9 mouse cellular contexts compared by ENCODE assay signal in genomic region chr15:77018740-77019340, GRCm38 (mm10). TPM values are rescaled to one million over a fixed set of nuclear protein-coding genes. Genes with fewer than 3 reads are reported as not detected.
DNase-seq lines count a peak whose midpoint lies in the region; ATAC-seq and TF ChIP-seq lines count a peak whose summit lies in the region.
"Had no signal": no experiment of that assay in that cellular context is flagged by ENCODE, and none has a peak within 500 bp of the region (broad histone marks: within the 10 kb centered on the region; RNA-seq: fewer than 3 reads in every experiment).

No protein-coding gene starts in this region.

- H3K27ac ChIP-seq in midbrain, embryonic 14.5 days (replicated peaks; ENCODE audit: low read depth, low read length): no peak overlapping the region
- H3K27ac ChIP-seq in midbrain, embryonic 10.5 days (replicated peaks): no peak overlapping the region
- H3K27ac ChIP-seq in lung, postnatal 0 days (ENCODE audit: low read length): no peak overlapping the region
- no peak overlapping the region for H3K27ac ChIP-seq in midbrain, embryonic 13.5 days
- H3K27ac ChIP-seq: midbrain, embryonic 12.5 days had no signal

- DNase-seq in gastrocnemius, postnatal 10 days: peak; percentile 49
- no peak for DNase-seq in gastrocnemius, postnatal 36 days
- peak; percentile 37 for DNase-seq in midbrain, embryonic 14.5 days
- no peak for DNase-seq in midbrain, embryonic 10.5 days (ENCODE audit: low spot score)
- peak; percentile 56 for DNase-seq in adipocyte (ENCODE audit: low spot score)
- peak; percentile 56 for DNase-seq in lung, postnatal 0 days (ENCODE audit: low spot score)
- DNase-seq in cerebellum, postnatal 36 days: no peak

- TF ChIP-seq EP300 in lung, postnatal 0 days (IDR thresholded peaks at IDR 0.05): no peak

- no peak overlapping the region for H3K4me2 ChIP-seq in midbrain, embryonic 14.5 days (ENCODE audit: low read length)
- H3K4me2 ChIP-seq in lung, postnatal 0 days (replicated peaks; ENCODE audit: low read depth, low read length): no peak overlapping the region
- no peak overlapping the region for H3K4me2 ChIP-seq in midbrain, embryonic 13.5 days (replicated peaks)
- H3K4me2 ChIP-seq: midbrain, embryonic 12.5 days had no signal

- no peak overlapping the region for H3K4me3 ChIP-seq in midbrain, embryonic 14.5 days (replicated peaks; ENCODE audit: low read depth, low read length)
- no peak overlapping the region for H3K4me3 ChIP-seq in midbrain, embryonic 10.5 days
- no peak overlapping the region for H3K4me3 ChIP-seq in lung, postnatal 0 days (ENCODE audit: low read depth, low read length)
- no peak overlapping the region for H3K4me3 ChIP-seq in midbrain, embryonic 13.5 days (replicated peaks)
- H3K4me3 ChIP-seq: midbrain, embryonic 12.5 days had no signal

- H3K4me1 ChIP-seq in midbrain, embryonic 14.5 days (ENCODE audit: control insufficient read depth, insufficient read depth, low read length): no peaks in the 10 kb centered on the region; the same call in 1 of the 2 replicates
- peaks cover 12% of the 10 kb centered on the region for H3K4me1 ChIP-seq in midbrain, embryonic 10.5 days
- peaks cover 10% of the 10 kb centered on the region for H3K4me1 ChIP-seq in lung, postnatal 0 days (ENCODE audit: insufficient read depth, low read depth, low read length)
- H3K4me1 ChIP-seq in midbrain, embryonic 13.5 days (replicated peaks): peaks cover 9% of the 10 kb centered on the region

- intact Hi-C loops in gastrocnemius, postnatal 36 days (cut with DNase I): no loop called here

- no peak for ATAC-seq in midbrain, embryonic 14.5 days (ENCODE audit: low FRiP score, low TSS enrichment)
- no peak for ATAC-seq in lung, postnatal 0 days
- ATAC-seq in midbrain, embryonic 13.5 days: no peak

- peak; percentile 65 for TF ChIP-seq CTCF in lung, postnatal 0 days (IDR thresholded peaks at IDR 0.05)

- WGBS in midbrain, embryonic 14.5 days: 55% methylated on average over 6 of the region's 6 CpGs
- 73% methylated on average over 6 of the region's 6 CpGs for WGBS in midbrain, embryonic 10.5 days
- WGBS in lung, postnatal 0 days: 50% methylated on average over 6 of the region's 6 CpGs
- WGBS in midbrain, embryonic 13.5 days: 61% methylated on average over 6 of the region's 6 CpGs

- no peaks in the 10 kb centered on the region for H3K36me3 ChIP-seq in midbrain, embryonic 14.5 days (ENCODE audit: control insufficient read depth, insufficient read depth, low read length)
- no peaks in the 10 kb centered on the region for H3K36me3 ChIP-seq in midbrain, embryonic 10.5 days
- H3K36me3 ChIP-seq in lung, postnatal 0 days (ENCODE audit: insufficient read depth, low read length): no peaks in the 10 kb centered on the region
- H3K36me3 ChIP-seq in midbrain, embryonic 13.5 days: no peaks in the 10 kb centered on the region
- H3K36me3 ChIP-seq: midbrain, embryonic 12.5 days had no signal

- H3K9ac ChIP-seq in midbrain, embryonic 14.5 days (replicated peaks; ENCODE audit: low read length): no peak overlapping the region
- no peak overlapping the region for H3K9ac ChIP-seq in lung, postnatal 0 days (replicated peaks; ENCODE audit: low read depth)
- H3K9ac ChIP-seq in midbrain, embryonic 13.5 days (replicated peaks): no peak overlapping the region
- H3K9ac ChIP-seq: midbrain, embryonic 12.5 days had no signal

- no peaks in the 10 kb centered on the region for H3K27me3 ChIP-seq in midbrain, embryonic 14.5 days (ENCODE audit: control insufficient read depth, insufficient read depth, low read length)
- H3K27me3 ChIP-seq in midbrain, embryonic 10.5 days (ENCODE audit: low read depth, poor library complexity, severe bottlenecking): no peaks in the 10 kb centered on the region
- no peaks in the 10 kb centered on the region for H3K27me3 ChIP-seq in lung, postnatal 0 days (replicated peaks; ENCODE audit: insufficient read depth, low read length)
- no peaks in the 10 kb centered on the region for H3K27me3 ChIP-seq in midbrain, embryonic 13.5 days

- H3K9me3 ChIP-seq in midbrain, embryonic 14.5 days (ENCODE audit: control insufficient read depth, low read length): no peaks in the 10 kb centered on the region
- no peaks in the 10 kb centered on the region for H3K9me3 ChIP-seq in midbrain, embryonic 10.5 days (replicated peaks)
- H3K9me3 ChIP-seq in lung, postnatal 0 days (ENCODE audit: low read length): no peaks in the 10 kb centered on the region
- no peaks in the 10 kb centered on the region for H3K9me3 ChIP-seq in midbrain, embryonic 13.5 days
- H3K9me3 ChIP-seq: midbrain, embryonic 12.5 days had no signal

RNA-seq across cellular contexts. Expression of gene Apol6, which starts 25.7 kb away (rescaled TPM):
- 10 to 100 TPM; 15.0 to 18.9 TPM for total RNA-seq in gastrocnemius, postnatal 10 days (2021)
- 10 to 100 TPM; 34.5 to 38.8 TPM for total RNA-seq in gastrocnemius, postnatal 36 days (2021)
- polyA plus RNA-seq in midbrain, embryonic 14.5 days (2014; fragmentation: Nextera tagmentation; extraction: Ambion mirVana): 0.15 TPM in 1 of 2 replicates, not detected in the other
- not detected in 2 replicates for polyA plus RNA-seq in midbrain, embryonic 10.5 days (2016; fragmentation: Nextera tagmentation; extraction: Ambion mirVana)
- 0.10 TPM in 1 of 2 replicates, not detected in the other for polyA plus RNA-seq in lung, postnatal 0 days (2015; fragmentation: Nextera tagmentation; extraction: Ambion mirVana)
- not detected in 2 replicates for polyA plus RNA-seq in midbrain, embryonic 13.5 days (2015; fragmentation: Nextera tagmentation; extraction: Ambion mirVana)
- polyA plus RNA-seq: midbrain, embryonic 12.5 days had no signal

RNA-seq across cellular contexts. Expression of gene Mb, which starts 31.6 kb away (rescaled TPM):
- 100 to 1,000 TPM; 415 to 512 TPM for total RNA-seq in gastrocnemius, postnatal 10 days (2021)
- 1,000 to 10,000 TPM; 2,788 to 3,377 TPM for total RNA-seq in gastrocnemius, postnatal 36 days (2021)
- polyA plus RNA-seq in midbrain, embryonic 14.5 days (2014; fragmentation: Nextera tagmentation; extraction: Ambion mirVana): 0.57 and 1.2 TPM in 2 replicates
- polyA plus RNA-seq in midbrain, embryonic 10.5 days (2016; fragmentation: Nextera tagmentation; extraction: Ambion mirVana): 0.16 and 0.25 TPM in 2 replicates
- 0.84 and 1.1 TPM in 2 replicates for polyA plus RNA-seq in lung, postnatal 0 days (2015; fragmentation: Nextera tagmentation; extraction: Ambion mirVana)
- polyA plus RNA-seq in midbrain, embryonic 13.5 days (2015; fragmentation: Nextera tagmentation; extraction: Ambion mirVana): not detected in 2 replicates
- polyA plus RNA-seq: midbrain, embryonic 12.5 days had no signal

Comparison
In these comparisons a context has a peak if more than half of its experiments do, and no peak if none do; other contexts are left out.
1. DNase-seq: peak in gastrocnemius, postnatal 10 days (single experiment), midbrain, embryonic 14.5 days (single experiment), adipocyte (single experiment) and lung, postnatal 0 days (single experiment); none in gastrocnemius, postnatal 36 days (0 of 2), midbrain, embryonic 10.5 days (single experiment) and cerebellum, postnatal 36 days (0 of 2).